Mouse (Mus musculus) limb, embryonic 11.5 days (tissue): Measurements from ENCODE around the gene Myadml2. TPM values are rescaled to one million over a fixed set of nuclear protein-coding genes. Genes with fewer than 3 reads are reported as not detected.

Experiments
- ATAC-seq: fragments of 200-750 bp; cut with Nextera tagmentation; 2 replicates; pipeline ENCODE4 v1.8.0; 2017; ENCODE audit warnings: low read depth; ENCODE audit not compliant: insufficient number of reproducible peaks, low FRiP score, low TSS enrichment
- DNase-seq: peaks from one replicate; pipeline ENCODE4 v3.0.0-alpha.2; 2015; ENCODE audit warnings: low spot score
- H3K27ac ChIP-seq: fragments of 300-500 bp; sonication (generic); replicated peaks from 2 replicates; pipeline ENCODE4 v1.5.1; 2014; ENCODE audit warnings: low read depth, mild to moderate bottlenecking, low read length
- H3K27me3 ChIP-seq: fragments of 300-500 bp; sonication (generic); 2 replicates; pipeline ENCODE4 v1.6.1; 2014; ENCODE audit warnings: mild to moderate bottlenecking, low read length, mixed read lengths; ENCODE audit not compliant: control insufficient read depth, insufficient read depth
- H3K36me3 ChIP-seq: fragments of 300-500 bp; sonication (generic); 2 replicates; pipeline ENCODE4 v1.6.1; 2014; ENCODE audit warnings: mild to moderate bottlenecking, low read length, moderate library complexity, mixed read lengths; ENCODE audit not compliant: control insufficient read depth, insufficient read depth
- H3K4me1 ChIP-seq: fragments of 300-500 bp; sonication (generic); 2 replicates; pipeline ENCODE4 v1.6.1; 2014; ENCODE audit warnings: low read length, mixed read lengths; ENCODE audit not compliant: control insufficient read depth, insufficient read depth
- H3K4me2 ChIP-seq: fragments of 300-500 bp; sonication (generic); 2 replicates; pipeline ENCODE4 v1.6.1; 2014; ENCODE audit warnings: low read depth, mild to moderate bottlenecking, moderate library complexity; ENCODE audit not compliant: severe bottlenecking
- H3K4me3 ChIP-seq: fragments of 300-500 bp; sonication (generic); 2 replicates; pipeline ENCODE4 v1.5.1; 2014; ENCODE audit warnings: low read depth, low read length
- H3K9ac ChIP-seq: fragments of 300-500 bp; sonication (generic); 2 replicates; pipeline ENCODE4 v1.6.1; 2014; ENCODE audit warnings: mild to moderate bottlenecking, low read length
- H3K9me3 ChIP-seq: fragments of 300-500 bp; sonication (generic); 2 replicates; pipeline ENCODE4 v1.6.1; 2016; ENCODE audit warnings: low read length; ENCODE audit not compliant: control insufficient read depth
- WGBS: fragments of 180-500 bp; shearing (Covaris S2); extraction: QIAGEN DNeasy Blood & Tissue Kit; methylation state at CpG from one replicate; pipeline ENCODE4 v1.1.7; 2014; 5-methylcytosine and 5-hydroxymethylcytosine counted together
- polyA plus RNA-seq: library from polyadenylated mRNA; unstranded; fragments of >200 nt; fragmentation: Nextera tagmentation; extraction: Ambion mirVana; gene quantifications from 2 replicates; pipeline ENCODE4 v1.2.1, GENCODE M21; 2014

Myadml2 gene
- polyA plus RNA-seq, 1 experiment from 2014 or later: not detected

- Histone ChIP-seq H3K4me1 (peaks cover 18% of the 10 kb centered on the region), H3K4me2 (no peak overlapping the region), H3K36me3 (no peaks in the 10 kb centered on the region), H3K9me3 (no peaks in the 10 kb centered on the region), H3K9ac (peak overlapping the region; percentile 45; the same call in 1 of the 2 replicates), H3K27ac (no peak overlapping the region), H3K4me3 (no peak overlapping the region), H3K27me3 (no peaks in the 10 kb centered on the region)
- WGBS: 79% methylated on average over 8 of the region's 8 CpGs
- DNase-seq (no peak), ATAC-seq (no peak)
These were observed 6.1 kb downstream of the Myadml2 start for GRCm38 (mm10) chr11:120641869-120642268.

GRCm38 (mm10) chr11:120641255-120641654, 6.7 kb downstream of the Myadml2 start:
- 49% methylated on average over 9 of the region's 9 CpGs for WGBS
- Histone ChIP-seq H3K27me3 (no peaks in the 10 kb centered on the region), H3K27ac (no peak overlapping the region), H3K9ac (peak overlapping the region; percentile 45), H3K4me3 (no peak overlapping the region), H3K36me3 (no peaks in the 10 kb centered on the region), H3K4me1 (peaks cover 18% of the 10 kb centered on the region), H3K9me3 (no peaks in the 10 kb centered on the region), H3K4me2 (no peak overlapping the region)
- ATAC-seq (no peak), DNase-seq (no peak)

DNA sequence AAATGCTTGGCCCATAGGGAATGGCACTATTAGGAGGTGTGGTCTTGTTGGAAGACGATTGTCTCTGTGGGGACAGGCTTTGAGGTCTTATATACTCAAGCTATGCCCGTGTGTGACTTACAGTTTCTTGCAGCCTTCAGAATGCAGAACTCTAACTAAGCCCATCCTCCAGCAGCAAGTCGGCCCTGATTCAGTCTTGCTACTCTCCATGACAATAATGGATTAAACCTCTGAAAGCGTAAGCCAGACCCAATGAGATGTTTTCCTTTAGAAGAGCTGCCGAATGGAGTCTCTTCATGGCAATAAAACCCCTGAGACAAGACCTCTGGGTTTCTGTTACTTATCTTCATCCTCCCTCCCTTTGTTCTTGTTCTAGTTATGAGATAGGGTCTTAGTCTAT, 13.1 kb downstream of the Myadml2 start:
- Histone ChIP-seq H3K9ac (no peak overlapping the region), H3K27ac (no peak overlapping the region), H3K4me2 (no peak overlapping the region), H3K9me3 (no peaks in the 10 kb centered on the region), H3K4me1 (peaks cover 12% of the 10 kb centered on the region), H3K4me3 (no peak overlapping the region), H3K36me3 (no peaks in the 10 kb centered on the region), H3K27me3 (no peaks in the 10 kb centered on the region)
- WGBS: 85% methylated on average over 5 of the region's 5 CpGs
- DNase-seq: no peak
- ATAC-seq: no peak

GRCm38 (mm10) chr11:120633520-120634343, 14.2 kb downstream of the Myadml2 start, which contains the start of gene Mafg:
Gene Mafg (minus strand): TSS chr11:120633600.
- Histone ChIP-seq H3K4me1 (peaks cover 15% of the 10 kb centered on the region), H3K4me3 (peak within 1 kb of the TSS; percentile 89), H3K9ac (peak within 1 kb of the TSS; percentile 81), H3K36me3 (peaks cover 2% of the 10 kb centered on the region; the same call in 1 of the 2 replicates), H3K9me3 (no peaks in the 10 kb centered on the region), H3K4me2 (peak within 1 kb of the TSS; percentile 95), H3K27me3 (no peaks in the 10 kb centered on the region), H3K27ac (peak within 1 kb of the TSS; percentile 77)
- peak; percentile 85 for ATAC-seq
- peak; percentile 95 for DNase-seq
- WGBS: 11% methylated on average over 58 of the region's 58 CpGs

DNA sequence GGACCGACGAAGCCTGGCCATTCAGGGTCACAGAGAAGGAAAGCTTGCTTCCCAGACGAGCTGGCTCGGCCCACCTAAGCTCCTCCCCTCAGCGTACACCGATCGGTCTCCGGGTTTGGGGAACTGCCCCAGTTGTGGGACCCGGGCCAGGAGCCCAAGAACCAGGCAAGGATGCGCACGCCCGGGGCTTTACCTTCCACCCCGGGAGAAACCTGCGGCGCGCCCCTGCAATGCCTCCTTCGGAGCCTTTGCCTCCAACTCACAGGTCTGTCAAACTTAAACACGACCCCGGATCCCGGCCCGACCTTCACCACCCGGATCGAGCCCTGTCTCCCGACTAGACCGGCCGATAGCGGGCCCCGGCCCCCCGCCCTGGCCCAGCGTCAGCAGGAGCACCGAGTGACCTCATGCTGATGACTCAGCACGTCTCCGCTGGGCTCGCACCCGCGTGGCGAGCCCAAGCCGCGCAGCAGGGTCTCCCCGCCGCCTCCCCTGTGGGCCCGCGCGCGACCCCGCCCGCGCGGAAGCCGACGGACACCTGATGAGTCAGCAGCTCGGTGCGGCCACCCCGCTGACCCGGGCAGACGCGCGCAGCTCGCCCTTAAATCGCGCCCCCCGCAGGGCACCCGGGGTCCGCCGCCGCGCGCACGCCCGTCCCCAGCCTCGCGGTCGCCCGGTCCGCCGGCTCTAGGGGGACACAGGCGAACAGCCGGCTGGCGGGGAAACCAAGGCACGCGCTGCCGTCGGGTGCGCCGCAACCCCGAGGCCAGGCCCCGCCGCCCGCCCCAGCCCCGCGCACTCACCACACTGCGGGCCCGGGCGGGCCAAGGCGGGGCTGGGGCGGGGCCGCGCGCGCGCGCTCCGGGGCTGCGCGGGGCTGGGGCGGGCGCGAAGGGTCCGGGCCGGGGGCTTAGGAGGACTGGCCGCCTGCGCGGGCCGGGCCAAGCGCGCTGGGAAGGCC, 15.1 kb downstream of the Myadml2 start:
- Histone ChIP-seq H3K27ac (peak overlapping the region; percentile 77), H3K4me3 (peak overlapping the region; percentile 89), H3K27me3 (no peaks in the 10 kb centered on the region), H3K9ac (peak overlapping the region; percentile 81), H3K4me1 (peaks cover 15% of the 10 kb centered on the region), H3K4me2 (peak overlapping the region; percentile 95), H3K9me3 (no peaks in the 10 kb centered on the region), H3K36me3 (peaks cover 2% of the 10 kb centered on the region; the same call in 1 of the 2 replicates)
- WGBS: 1% methylated on average over 92 of the region's 116 CpGs
- peak; percentile 67 for DNase-seq
- peak; percentile 74 for ATAC-seq

- ATAC-seq: no peak
- Histone ChIP-seq H3K9ac (peak overlapping the region; percentile 81), H3K4me2 (peak overlapping the region; percentile 95), H3K9me3 (no peaks in the 10 kb centered on the region), H3K27me3 (no peaks in the 10 kb centered on the region), H3K36me3 (peaks cover 2% of the 10 kb centered on the region; the same call in 1 of the 2 replicates), H3K4me3 (peak overlapping the region; percentile 89), H3K27ac (peak overlapping the region; percentile 77; the same call in 1 of the 2 replicates), H3K4me1 (peaks cover 15% of the 10 kb centered on the region)
- no peak for DNase-seq
- 62% methylated on average over 4 of the region's 4 CpGs for WGBS
These were observed 16.1 kb downstream of the Myadml2 start for GRCm38 (mm10) chr11:120631726-120632448.

- Histone ChIP-seq H3K4me3 (no peak overlapping the region), H3K4me2 (no peak overlapping the region), H3K9me3 (no peaks in the 10 kb centered on the region), H3K27ac (no peak overlapping the region), H3K36me3 (peaks cover 2% of the 10 kb centered on the region; the same call in 1 of the 2 replicates), H3K4me1 (peaks cover 15% of the 10 kb centered on the region), H3K9ac (peak overlapping the region; percentile 8; the same call in 1 of the 2 replicates), H3K27me3 (no peaks in the 10 kb centered on the region)
- ATAC-seq (no peak), DNase-seq (no peak)
- 43% methylated on average over 7 of the region's 7 CpGs for WGBS
These were observed 16.9 kb downstream of the Myadml2 start for GRCm38 (mm10) chr11:120630881-120631725.
